Mouse (Mus musculus) erythroblast, embryonic 14.5 days (primary cell): ENCODE results near the gene Ppp1r9a.

Experiments
- GATA1 ChIP-seq: IDR thresholded peaks from 2 replicates; pipeline ENCODE4 v1.6.1; 2012; ENCODE audit warnings: low read length, inconsistent platforms, mixed read lengths
- TAL1 ChIP-seq: IDR thresholded peaks from 3 replicates; pipeline ENCODE4 v1.6.1; 2012; ENCODE audit warnings: low read length, inconsistent platforms, mixed read lengths

GRCm38 (mm10) chr6:5052309-5052708 is 149.6 kb downstream of the Ppp1r9a start:
- no peak for TF ChIP-seq TAL1
- no peak for TF ChIP-seq GATA1
